Mouse (Mus musculus) c-Kit-positive CD71-positive TER-119-positive erythroid progenitor cells, embryonic 14.5 days (primary cell): Measurements from ENCODE around the gene Cmtm5.
A peak's percentile ranks its signal among the peaks of the same experiment; 100 is the strongest.
"Not testable (repeated sequence)": the region's sequence is repeated elsewhere in the genome, so short reads cannot be mapped to it uniquely, and the experiment has no call there.

Experiments used
- DNase-seq: peaks from one replicate; pipeline ENCODE4 v3.0.0-alpha.2; 2013; ENCODE audit warnings: low spot score

Gene Cmtm5

DNA sequence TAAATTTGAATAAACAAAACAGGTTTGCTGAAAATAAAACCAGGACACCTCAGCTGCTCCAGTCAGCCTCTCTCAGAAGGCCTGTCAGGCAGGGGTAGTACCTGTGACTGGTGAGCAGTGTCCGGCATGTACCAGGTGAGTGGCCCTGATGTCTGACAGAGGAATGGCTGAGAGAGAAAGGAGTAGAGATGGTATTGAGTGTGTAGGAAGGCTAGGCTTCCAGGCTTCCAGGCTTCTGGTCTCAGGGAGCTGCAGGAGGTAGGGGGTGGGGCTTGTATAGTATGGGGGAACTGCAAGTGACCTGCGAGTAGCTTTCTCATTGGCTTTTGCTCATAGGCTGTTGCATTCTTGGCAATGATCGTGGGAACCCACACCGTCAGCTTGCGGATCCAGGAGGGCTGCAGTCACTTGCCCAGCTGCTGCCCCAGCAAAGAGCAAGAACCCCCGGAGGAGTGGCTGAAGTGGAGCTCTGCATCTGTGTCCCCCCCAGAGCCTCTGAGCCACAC is 3.4 kb upstream of the Cmtm5 start, which contains the start of gene Il25:
TSS of gene Il25 (plus strand) at position 51 of the 506 bp plus-strand sequence.
- no peak for DNase-seq

DNA sequence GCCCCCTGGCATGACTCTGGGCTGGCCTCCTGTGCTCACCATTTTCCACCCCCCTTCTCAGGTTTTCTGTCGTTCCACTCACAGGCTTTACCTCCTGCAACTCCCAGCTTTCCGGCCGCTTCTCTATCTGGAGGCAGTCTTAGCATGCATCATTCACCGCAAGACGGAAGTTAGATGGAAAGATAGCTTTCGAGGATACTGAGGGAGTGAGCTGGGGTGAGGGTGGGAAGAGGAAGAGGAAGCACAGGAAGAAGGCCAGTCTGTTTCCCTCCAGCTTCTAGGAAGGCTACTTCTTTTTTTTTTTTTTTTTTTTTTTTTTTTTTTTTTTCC is 735 bp downstream of the Cmtm5 start:
- no peak for DNase-seq

DNA sequence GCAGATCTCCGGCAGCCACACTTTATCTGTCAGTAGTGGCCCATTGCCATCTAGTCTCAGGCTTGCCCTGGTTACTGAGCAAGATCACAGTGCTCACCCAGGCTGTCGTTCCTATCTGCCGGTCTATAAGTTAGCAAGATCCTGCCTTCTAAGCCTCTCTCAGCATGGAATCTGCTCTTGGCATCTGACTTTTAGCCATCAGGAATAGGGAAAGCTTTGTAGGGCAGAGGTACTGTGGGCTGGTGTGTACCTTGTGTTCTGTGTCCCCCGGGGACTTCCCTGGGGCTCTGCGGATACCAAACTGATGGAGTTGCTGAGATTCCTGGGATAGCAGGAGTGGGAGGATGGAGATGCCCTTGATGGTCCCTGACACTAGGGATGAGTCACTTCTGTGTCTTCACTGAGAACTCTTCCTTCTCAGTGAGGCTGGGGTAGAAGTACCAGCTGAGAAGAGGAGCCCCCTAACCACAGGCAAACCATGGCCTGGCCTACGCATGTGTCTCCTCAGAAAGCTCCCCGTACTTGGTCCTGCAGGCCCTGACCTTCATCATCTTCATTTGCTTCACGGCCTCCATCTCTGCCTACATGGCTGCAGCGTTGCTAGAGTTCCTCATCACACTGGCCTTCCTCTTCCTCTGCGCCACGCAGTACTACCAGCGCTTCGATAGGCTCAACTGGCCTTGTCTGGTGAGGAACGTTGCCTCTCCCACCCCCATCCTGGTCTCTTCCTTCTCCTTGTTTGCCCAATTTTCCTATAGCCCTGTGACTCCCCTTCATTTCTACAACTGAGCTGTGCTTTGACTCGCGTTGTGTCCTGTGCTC is 1.5 kb downstream of the Cmtm5 start:
- no peak for DNase-seq

GRCm38 (mm10) chr14:54938431-54939219 is 2.6 kb downstream of the Cmtm5 start:
- DNase-seq: no peak

DNA sequence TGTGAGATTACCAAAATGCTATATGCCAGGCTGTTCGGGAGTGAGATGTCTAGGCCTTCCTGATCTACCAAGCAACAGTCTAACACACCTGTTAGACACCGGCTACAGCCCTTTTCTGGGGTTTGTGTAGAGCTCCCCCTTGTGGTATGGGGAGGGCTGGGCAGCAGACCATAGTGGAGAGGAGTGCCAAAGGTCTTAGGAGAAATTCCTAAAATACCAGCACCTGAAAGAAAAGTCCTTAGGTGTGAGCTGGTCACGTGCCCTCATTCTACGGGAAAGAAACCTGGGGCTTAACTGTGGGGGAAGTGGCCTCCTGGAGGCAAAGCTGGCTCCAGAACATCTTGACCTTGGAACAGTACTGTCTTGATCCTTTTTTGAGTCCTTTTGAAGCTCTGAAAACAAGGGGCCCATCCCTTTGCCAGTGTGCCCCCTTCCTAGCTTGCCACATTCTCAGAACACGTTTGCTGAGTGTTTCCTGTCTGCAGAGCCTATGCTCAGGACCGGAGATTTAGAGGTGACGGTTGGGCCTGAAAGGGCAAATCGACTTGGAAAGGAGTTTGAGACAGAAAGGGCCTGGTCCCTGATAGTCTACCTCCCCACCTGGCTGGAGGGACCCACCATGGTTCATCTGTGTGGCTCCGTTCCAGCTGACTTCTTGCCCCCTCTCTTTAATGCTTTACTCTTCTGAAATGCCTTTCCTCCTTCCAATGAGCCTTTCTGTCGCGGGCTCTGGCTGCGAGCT is 3.5 kb downstream of the Cmtm5 start:
- DNase-seq: peak; percentile 52

DNA sequence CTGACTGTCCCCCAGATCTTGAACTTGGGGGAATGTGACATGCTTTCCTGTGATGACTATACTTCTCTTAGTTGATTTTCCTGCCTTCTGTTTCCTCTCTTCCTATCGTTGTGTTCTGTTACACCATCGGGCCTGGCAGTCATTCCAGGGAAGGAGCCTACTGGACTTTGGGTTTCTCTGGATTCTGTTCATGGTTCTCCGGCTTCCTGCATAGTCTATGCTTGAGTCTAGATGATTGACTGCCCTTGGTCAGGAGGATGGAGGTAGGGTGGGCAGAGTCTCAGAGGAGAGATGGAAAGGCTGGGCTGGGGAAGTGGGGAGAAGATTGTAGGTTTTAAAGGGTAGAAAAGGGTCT is 4.1 kb downstream of the Cmtm5 start:
- DNase-seq: no peak

DNA sequence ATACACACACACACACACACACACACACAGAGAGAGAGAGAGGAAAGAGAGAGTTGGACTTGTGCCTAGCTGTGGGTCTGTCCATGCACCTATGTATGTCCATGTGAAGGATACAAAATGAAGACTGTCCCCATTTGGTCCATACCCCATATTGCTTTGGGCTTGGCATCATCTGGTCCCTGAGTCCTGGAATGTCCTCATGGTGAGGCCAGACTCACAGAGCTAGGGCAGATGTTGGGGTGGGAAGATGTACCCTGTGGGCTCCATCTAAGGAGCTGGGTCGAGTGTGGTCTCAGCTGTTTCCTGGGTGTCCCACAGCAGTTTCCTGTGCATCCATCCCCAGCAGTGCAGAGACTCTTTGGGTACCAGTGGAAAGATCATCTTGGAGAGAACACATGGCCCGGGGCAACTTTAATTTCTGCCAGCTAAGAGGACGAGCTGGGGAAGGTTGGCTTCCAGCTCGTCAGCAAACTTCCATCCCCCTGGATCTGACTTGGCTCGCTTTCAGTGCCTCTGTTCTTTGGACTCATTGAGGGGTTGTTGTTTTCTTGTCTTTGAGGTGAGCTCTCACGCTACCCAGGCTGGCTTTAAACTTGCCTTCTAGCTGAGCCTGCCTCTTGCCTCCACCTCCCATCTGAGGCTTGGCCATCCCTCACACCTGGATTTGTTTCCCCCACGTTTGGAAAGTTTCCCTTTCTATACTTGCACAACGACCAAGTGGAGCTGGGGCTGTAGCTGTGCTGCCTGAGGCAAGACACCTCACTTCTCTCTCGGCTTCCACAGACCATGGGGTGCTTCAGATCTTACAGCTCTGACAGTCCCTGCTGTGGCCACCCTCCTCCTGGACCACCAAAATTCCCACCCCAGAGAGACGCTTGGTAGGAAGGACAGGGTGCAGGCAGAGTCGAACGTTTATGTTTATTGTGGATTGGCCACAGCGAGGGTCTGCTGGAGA is 5.2 kb downstream of the Cmtm5 start:
- no peak for DNase-seq

- DNase-seq: no peak
These were observed 6.4 kb downstream of the Cmtm5 start for GRCm38 (mm10) chr14:54942479-54942878.

GRCm38 (mm10) chr14:54943971-54944370 is 7.9 kb downstream of the Cmtm5 start:
- DNase-seq: no peak

DNA sequence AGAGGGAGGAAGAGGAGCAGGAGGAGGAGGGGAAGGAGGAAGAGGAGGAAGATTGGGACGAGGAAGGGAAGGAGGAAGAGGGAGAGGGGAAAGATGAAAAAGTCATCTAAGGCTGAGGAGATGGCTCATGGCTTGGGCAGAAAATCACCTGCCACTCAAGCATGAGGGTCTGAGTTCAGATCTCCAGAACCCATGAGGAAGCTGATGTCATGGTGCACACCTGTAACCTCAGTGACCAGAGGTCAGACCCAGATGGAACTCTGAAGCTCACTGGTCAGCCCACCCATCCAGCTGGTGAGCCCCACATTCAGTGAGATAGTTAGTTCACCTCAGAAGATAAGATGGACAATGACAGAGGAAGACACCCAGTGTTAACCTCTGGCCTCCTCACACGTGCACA is 8.9 kb downstream of the Cmtm5 start:
- DNase-seq: no peak

- no peak for DNase-seq
These were observed 10.1 kb downstream of the Cmtm5 start for GRCm38 (mm10) chr14:54945975-54946704.

GRCm38 (mm10) chr14:54947008-54947407 is 10.9 kb downstream of the Cmtm5 start:
- not testable (repeated sequence) for DNase-seq

DNA sequence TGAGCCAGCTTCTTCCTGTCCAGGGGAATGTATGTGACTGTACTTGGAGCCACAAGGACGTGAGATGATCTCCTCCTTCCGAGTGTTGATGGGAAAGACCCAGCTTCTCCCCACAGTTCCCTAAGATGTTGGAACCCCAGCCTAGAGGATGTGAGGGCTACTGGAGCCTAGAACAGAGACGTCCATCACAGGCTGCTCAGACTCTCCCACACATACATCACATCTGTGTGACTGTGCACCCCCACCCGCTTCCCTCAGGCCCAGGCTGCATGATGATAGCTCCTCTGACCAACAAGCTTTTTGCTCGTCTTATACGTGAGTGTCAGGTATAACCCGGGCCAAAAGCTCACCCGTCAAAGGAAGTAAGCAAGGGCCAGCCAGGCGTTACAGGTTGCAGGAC is 12.7 kb downstream of the Cmtm5 start:
- no peak for DNase-seq

DNA sequence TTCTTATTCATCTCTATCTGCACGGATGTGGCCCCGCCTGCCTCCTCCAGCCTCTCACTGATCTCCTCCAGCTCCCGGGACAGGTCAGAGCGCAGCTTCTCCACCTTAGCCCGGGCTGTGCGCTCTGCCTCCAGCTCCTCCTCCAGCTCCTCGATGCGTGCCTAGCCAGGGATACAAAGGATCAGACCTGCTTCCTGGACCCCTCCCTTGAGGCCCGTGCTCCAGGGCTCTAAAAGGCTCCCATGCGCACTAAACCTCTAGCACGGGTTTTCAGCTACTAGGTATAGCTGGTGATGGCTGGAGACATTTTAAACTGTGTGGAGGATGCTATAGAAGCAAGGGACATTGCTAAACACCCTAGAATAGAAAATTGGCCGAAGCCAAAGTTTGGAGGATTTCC is 14.4 kb downstream of the Cmtm5 start:
- DNase-seq: no peak

DNA sequence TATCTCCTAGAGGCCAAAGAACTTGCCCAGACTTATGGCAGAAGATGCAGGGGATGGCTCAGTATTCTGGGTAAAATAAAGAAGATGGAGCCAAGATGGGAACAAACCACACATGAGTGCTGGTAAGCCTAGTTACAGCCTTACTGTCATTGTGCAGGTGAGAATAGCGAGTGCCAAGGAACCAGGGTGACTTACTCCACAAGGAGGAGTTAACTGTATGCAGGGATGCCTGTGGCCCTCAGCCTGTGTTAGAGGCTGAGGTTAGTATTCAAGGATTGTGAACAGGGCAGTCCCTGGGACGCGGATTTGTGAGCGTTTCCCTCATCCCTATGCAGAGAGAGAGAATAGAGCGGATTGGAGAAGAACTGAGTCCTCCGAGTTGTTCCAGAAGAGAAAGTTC is 15.5 kb downstream of the Cmtm5 start:
- DNase-seq: no peak

GRCm38 (mm10) chr14:54953664-54954206 is 17.7 kb downstream of the Cmtm5 start:
- no peak for DNase-seq

- no peak for DNase-seq
These were observed 18.4 kb downstream of the Cmtm5 start for GRCm38 (mm10) chr14:54954474-54954873.

- no peak for DNase-seq
These were observed 19.4 kb downstream of the Cmtm5 start for GRCm38 (mm10) chr14:54955481-54955880.

DNA sequence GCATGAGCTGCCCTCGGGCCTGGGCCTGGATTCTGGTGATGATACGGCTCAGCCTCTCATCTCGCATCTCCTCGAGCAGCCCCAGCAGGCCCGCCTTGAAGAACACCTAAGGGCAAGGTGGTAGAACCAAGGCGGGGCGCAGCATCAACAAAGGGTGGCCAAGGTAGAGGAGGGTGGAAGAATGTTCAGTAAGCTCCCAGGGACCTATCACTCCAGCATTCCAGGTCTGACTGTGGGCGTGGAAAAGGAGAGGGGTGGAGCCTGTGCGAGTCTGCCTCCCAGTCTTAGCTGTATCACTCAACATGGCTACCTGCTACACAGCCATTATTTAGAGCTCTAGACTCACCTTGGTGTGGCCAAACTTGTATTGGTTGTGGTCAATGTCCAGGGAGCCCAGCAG is 20.5 kb downstream of the Cmtm5 start:
- no peak for DNase-seq

DNA sequence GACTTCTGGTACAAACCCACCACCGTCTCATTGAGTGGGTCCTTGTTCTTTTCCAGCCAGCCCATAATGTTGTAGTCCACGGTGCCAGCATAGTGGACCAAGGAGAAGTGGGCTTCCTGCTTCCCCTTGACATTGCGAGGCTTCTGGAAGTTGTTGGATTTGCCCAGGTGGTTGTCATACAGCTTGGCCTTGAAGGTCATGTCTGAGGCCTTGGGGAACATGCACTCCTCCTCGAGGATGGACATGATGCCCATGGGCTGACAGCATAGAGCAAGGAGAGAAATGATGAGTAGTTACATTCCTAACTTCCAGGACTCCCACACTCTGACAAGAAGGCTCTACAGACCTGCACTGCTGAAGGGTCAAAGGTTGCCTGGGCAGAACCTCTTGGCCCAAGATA is 22.4 kb downstream of the Cmtm5 start:
- no peak for DNase-seq
